Mouse (Mus musculus): ENCODE results near the gene Bri3bp.

Bri3bp gene

DNA sequence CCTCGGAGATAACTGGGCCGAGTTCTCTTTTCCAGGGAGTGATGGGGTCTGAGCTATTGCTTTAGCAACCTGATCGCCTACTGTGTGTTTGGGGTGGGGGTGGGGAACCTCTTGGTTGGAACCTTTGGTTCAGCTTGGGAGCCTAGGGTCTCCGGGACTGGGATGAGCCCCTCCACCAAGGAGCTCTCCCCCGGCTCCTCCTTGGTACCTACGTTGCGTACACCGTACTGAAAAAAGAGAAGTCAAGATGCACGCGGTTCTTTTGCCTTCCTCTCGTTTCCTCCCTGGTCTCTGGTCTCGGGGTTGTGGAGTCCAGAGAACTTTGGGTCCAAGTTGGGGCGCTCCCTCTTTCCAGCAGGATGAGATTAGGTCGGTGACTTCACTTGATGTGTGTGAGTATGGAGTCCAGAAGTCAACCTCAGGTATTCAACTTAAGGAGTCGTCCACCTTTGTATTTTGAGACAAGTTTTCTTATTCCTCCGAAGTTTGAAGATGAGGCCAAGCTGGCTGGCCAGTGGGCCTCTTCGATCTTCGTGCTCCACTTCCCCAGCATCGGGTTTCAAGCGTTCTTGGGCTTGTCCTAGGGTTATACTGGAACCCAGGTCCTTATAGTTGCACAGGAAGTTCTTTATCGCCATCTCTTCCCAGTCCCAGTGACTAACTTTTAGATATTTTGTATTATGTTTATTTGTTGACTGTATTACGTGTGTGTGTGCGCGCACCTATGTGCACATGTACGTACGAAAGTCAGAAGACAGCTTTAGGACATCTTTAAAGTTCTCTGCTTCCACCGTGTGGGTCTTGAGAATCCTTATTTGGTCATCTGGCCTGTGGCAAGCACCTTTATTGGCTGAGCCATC is 998 bp downstream of the Bri3bp start:
- peak overlapping the region; percentile 95 for H3K4me3 ChIP-seq (replicated peaks; ENCODE audit: low read length)
- TF ChIP-seq CTCF (conservative IDR thresholded peaks at IDR 0.05; ENCODE audit: low read length) (no peak), NANOG (IDR thresholded peaks at IDR 0.05; ENCODE audit: borderline replicate concordance, low read length) (no peak), POU5F1 (IDR thresholded peaks at IDR 0.05; ENCODE audit: borderline replicate concordance, low read length) (no peak)
- no peaks in the 10 kb centered on the region for H3K27me3 ChIP-seq (ENCODE audit: insufficient read depth, low read length)

DNA sequence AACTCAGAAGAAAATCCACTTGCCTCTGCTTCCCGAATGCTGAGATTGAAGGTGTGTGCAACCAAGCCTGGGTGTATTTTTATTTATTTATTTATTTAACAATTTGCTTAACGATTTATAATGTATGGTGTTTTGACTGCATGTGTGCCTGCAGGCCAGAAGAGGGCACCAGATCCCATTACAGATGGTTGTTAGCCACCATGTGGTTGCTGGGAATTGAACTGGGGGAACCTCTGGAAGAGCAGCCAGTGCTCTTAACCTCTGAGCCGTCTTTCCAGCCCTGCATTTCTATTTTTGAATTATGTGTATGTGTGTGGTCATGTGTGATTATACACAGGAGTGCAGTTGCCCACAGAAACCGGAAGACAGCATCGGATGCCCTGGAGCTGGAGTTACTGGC is 2.0 kb downstream of the Bri3bp start:
- Histone ChIP-seq H3K4me1 (replicated peaks; ENCODE audit: low read depth, low read length) (peaks cover 63% of the 10 kb centered on the region), H3K36me3 (ENCODE audit: insufficient read depth, low read length) (peaks cover 24% of the 10 kb centered on the region), H3K27me3 (ENCODE audit: insufficient read depth, low read length) (no peaks in the 10 kb centered on the region), H3K9me3 (ENCODE audit: low read length) (no peaks in the 10 kb centered on the region), H3K4me3 (replicated peaks; ENCODE audit: low read length) (peak overlapping the region; percentile 95)
- TF ChIP-seq NANOG (IDR thresholded peaks at IDR 0.05; ENCODE audit: borderline replicate concordance, low read length) (no peak), POU5F1 (IDR thresholded peaks at IDR 0.05; ENCODE audit: borderline replicate concordance, low read length) (no peak), CTCF (conservative IDR thresholded peaks at IDR 0.05; ENCODE audit: low read length) (peak; percentile 62)

More for the DNA sequence above, 998 bp downstream of the Bri3bp start:
- H3K36me3 ChIP-seq (ENCODE audit: insufficient read depth, low read length) = peaks cover 24% of the 10 kb centered on the region
- H3K4me1 ChIP-seq (replicated peaks; ENCODE audit: low read depth, low read length) = peaks cover 55% of the 10 kb centered on the region
- no peaks in the 10 kb centered on the region for H3K9me3 ChIP-seq (ENCODE audit: low read length)

DNA sequence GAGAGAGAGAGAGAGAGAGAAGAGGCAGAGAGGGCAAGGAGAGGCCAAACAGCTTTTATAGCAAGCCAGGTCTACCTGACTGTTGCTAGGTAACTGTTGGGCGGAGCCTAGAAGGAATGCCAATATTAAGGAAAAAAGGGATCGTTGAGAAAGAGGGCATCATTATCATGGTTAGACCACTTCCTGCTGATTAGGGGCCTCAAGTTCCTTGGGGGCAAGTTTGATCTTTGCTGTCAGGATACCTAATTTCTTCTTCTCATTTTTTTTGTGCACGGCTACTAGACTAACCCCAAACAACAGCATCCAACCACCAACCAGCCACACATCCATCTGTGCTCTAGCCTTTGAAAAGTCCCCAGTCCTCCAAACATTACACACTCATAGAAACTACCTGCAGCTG is 2.5 kb downstream of the Bri3bp start:
- H3K36me3 ChIP-seq (ENCODE audit: insufficient read depth, low read length) = peaks cover 28% of the 10 kb centered on the region
- H3K27me3 ChIP-seq (ENCODE audit: insufficient read depth, low read length) = no peaks in the 10 kb centered on the region
- peaks cover 69% of the 10 kb centered on the region for H3K4me1 ChIP-seq (replicated peaks; ENCODE audit: low read depth, low read length)
- no peaks in the 10 kb centered on the region for H3K9me3 ChIP-seq (ENCODE audit: low read length)
- TF ChIP-seq NANOG (IDR thresholded peaks at IDR 0.05; ENCODE audit: borderline replicate concordance, low read length) = no peak
- TF ChIP-seq CTCF (conservative IDR thresholded peaks at IDR 0.05; ENCODE audit: low read length) = no peak
- TF ChIP-seq POU5F1 (IDR thresholded peaks at IDR 0.05; ENCODE audit: borderline replicate concordance, low read length) = no peak
- 0 out of 2 replicates have a peak overlapping the region, but pooled peaks have one; percentile 40 for H3K4me3 ChIP-seq (replicated peaks; ENCODE audit: low read length)

DNA sequence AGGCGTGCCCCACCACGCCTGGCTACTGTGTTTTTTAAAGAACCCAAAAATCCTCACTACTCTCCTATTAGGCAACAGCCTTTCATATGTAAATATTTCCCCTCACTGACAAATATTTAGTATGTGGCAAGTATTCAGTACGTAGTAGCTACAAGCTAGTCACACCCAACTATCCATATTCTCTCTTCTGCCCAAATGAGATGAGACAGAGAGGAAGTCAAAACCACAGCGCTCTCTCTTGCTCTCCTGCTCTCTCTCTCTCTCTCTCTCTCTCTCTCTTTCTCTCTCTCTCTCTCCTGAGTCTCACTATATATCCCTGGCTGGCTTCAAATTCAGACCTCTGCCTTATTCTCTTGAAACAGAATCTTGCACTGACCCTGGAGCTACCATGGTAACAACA is 3.2 kb downstream of the Bri3bp start:
- Histone ChIP-seq H3K36me3 (ENCODE audit: insufficient read depth, low read length) (peaks cover 34% of the 10 kb centered on the region), H3K27me3 (ENCODE audit: insufficient read depth, low read length) (no peaks in the 10 kb centered on the region), H3K9me3 (ENCODE audit: low read length) (no peaks in the 10 kb centered on the region), H3K4me3 (replicated peaks; ENCODE audit: low read length) (no peak overlapping the region), H3K4me1 (replicated peaks; ENCODE audit: low read depth, low read length) (peaks cover 75% of the 10 kb centered on the region)
- no peak for TF ChIP-seq NANOG (IDR thresholded peaks at IDR 0.05; ENCODE audit: borderline replicate concordance, low read length)
- no peak for TF ChIP-seq POU5F1 (IDR thresholded peaks at IDR 0.05; ENCODE audit: borderline replicate concordance, low read length)
- TF ChIP-seq CTCF (conservative IDR thresholded peaks at IDR 0.05; ENCODE audit: low read length) = no peak

- no peak overlapping the region for H3K4me3 ChIP-seq (replicated peaks; ENCODE audit: low read length)
- H3K36me3 ChIP-seq (ENCODE audit: insufficient read depth, low read length) = peaks cover 46% of the 10 kb centered on the region
- H3K4me1 ChIP-seq (replicated peaks; ENCODE audit: low read depth, low read length) = peaks cover 78% of the 10 kb centered on the region
- no peaks in the 10 kb centered on the region for H3K9me3 ChIP-seq (ENCODE audit: low read length)
- H3K27me3 ChIP-seq (ENCODE audit: insufficient read depth, low read length) = no peaks in the 10 kb centered on the region
- no peak for TF ChIP-seq POU5F1 (IDR thresholded peaks at IDR 0.05; ENCODE audit: borderline replicate concordance, low read length)
- no peak for TF ChIP-seq NANOG (IDR thresholded peaks at IDR 0.05; ENCODE audit: borderline replicate concordance, low read length)
- TF ChIP-seq CTCF (conservative IDR thresholded peaks at IDR 0.05; ENCODE audit: low read length) = no peak
Observed at GRCm38 (mm10) chr5:125446344-125446743, 5.0 kb downstream of the Bri3bp start.

DNA sequence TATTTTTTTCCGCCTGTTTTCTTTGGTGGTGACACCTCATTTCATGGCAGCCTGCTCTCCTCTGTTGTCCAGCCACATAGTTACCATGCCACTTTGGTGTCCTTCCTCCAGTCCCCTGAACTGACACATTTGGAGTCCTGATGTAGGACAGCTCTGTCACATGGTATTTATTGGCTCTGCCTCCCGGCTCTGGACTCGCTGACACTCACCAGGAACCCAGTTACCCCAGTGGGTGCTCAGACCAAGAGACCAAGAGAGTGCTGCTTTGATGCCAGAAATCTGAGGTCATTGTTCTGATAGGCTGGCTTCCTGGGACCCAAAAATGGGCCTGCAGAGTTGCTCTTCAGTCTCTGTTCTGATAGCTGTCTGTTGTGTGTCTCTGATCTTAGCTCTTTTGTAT is 6.7 kb downstream of the Bri3bp start:
- peaks cover 63% of the 10 kb centered on the region for H3K36me3 ChIP-seq (ENCODE audit: insufficient read depth, low read length)
- H3K9me3 ChIP-seq (ENCODE audit: low read length) = no peaks in the 10 kb centered on the region
- no peaks in the 10 kb centered on the region for H3K27me3 ChIP-seq (ENCODE audit: insufficient read depth, low read length)
- TF ChIP-seq POU5F1 (IDR thresholded peaks at IDR 0.05; ENCODE audit: borderline replicate concordance, low read length) (no peak), CTCF (conservative IDR thresholded peaks at IDR 0.05; ENCODE audit: low read length) (no peak)
- H3K4me1 ChIP-seq (replicated peaks; ENCODE audit: low read depth, low read length) = peaks cover 75% of the 10 kb centered on the region
- no peak overlapping the region for H3K4me3 ChIP-seq (replicated peaks; ENCODE audit: low read length)

DNA sequence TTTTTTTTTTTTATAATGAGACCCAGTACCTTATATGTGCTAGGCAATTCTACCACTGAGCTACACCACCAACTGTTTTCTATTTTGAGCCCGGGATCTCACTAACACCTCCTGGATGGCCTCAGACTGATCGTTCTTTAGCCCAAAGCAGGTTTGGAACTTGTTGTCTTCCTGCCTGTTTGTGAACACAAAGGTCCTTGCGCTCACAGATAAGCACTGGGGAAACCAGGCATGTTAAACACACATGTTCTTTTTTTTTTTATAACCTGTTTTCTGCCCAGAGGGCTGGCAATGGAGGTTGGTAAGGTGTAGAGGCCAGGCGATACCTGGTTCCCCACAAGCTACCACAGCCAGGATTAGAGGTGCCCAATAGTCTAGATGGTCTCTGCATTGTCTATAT is 7.3 kb downstream of the Bri3bp start:
- no peak overlapping the region for H3K4me3 ChIP-seq (replicated peaks; ENCODE audit: low read length)
- no peaks in the 10 kb centered on the region for H3K27me3 ChIP-seq (ENCODE audit: insufficient read depth, low read length)
- peaks cover 70% of the 10 kb centered on the region for H3K4me1 ChIP-seq (replicated peaks; ENCODE audit: low read depth, low read length)
- H3K9me3 ChIP-seq (ENCODE audit: low read length) = no peaks in the 10 kb centered on the region
- H3K36me3 ChIP-seq (ENCODE audit: insufficient read depth, low read length) = peaks cover 66% of the 10 kb centered on the region
- no peak for TF ChIP-seq POU5F1 (IDR thresholded peaks at IDR 0.05; ENCODE audit: borderline replicate concordance, low read length)
- no peak for TF ChIP-seq NANOG (IDR thresholded peaks at IDR 0.05; ENCODE audit: borderline replicate concordance, low read length)

DNA sequence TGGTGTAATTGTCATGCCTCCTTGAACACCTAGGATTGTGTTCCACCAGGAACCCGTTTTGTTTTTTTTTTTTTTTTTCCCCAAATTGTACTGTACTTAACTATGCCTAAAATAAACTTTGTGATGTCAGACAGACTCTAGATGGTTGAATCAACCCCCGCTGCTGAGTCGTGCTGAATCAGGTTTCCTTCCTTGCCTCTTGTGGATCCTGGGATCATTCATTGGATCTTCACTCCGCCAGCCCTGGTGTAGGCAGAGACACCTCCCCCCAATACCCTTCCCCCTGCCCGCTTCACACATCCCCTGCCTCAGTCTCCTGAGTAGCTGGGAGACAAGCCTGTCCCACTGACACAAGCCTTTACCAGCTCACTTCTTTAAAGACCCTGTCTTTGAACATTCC is 7.9 kb downstream of the Bri3bp start:
- Histone ChIP-seq H3K4me1 (replicated peaks; ENCODE audit: low read depth, low read length) (peaks cover 68% of the 10 kb centered on the region), H3K27me3 (ENCODE audit: insufficient read depth, low read length) (no peaks in the 10 kb centered on the region), H3K9me3 (ENCODE audit: low read length) (no peaks in the 10 kb centered on the region), H3K36me3 (ENCODE audit: insufficient read depth, low read length) (peaks cover 71% of the 10 kb centered on the region), H3K4me3 (replicated peaks; ENCODE audit: low read length) (no peak overlapping the region)
- TF ChIP-seq POU5F1 (IDR thresholded peaks at IDR 0.05; ENCODE audit: borderline replicate concordance, low read length) = no peak
- no peak for TF ChIP-seq NANOG (IDR thresholded peaks at IDR 0.05; ENCODE audit: borderline replicate concordance, low read length)
- TF ChIP-seq CTCF (conservative IDR thresholded peaks at IDR 0.05; ENCODE audit: low read length) = no peak

DNA sequence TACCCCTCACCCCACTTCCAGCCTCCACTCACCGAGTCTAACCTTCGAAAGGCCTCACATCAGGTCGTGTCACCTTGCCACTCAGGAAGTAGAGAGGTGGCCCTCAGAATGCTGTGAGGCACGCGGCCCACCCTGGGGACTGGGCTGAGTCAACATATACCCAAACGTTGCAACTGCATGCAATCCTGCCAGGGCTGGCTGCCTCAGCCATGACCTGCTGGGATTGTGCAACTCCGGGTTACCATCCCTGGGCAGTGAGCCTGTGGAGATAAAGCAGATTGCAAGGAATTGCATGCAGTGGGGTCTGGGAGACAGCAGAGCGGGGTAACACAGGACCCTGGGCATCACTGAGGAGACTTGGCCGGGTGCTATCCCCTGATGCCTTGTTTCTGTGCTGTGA is 11.2 kb downstream of the Bri3bp start:
- no peaks in the 10 kb centered on the region for H3K9me3 ChIP-seq (ENCODE audit: low read length)
- H3K36me3 ChIP-seq (ENCODE audit: insufficient read depth, low read length) = peaks cover 76% of the 10 kb centered on the region
- H3K27me3 ChIP-seq (ENCODE audit: insufficient read depth, low read length) = no peaks in the 10 kb centered on the region
- H3K4me3 ChIP-seq (replicated peaks; ENCODE audit: low read length) = no peak overlapping the region
- TF ChIP-seq POU5F1 (IDR thresholded peaks at IDR 0.05; ENCODE audit: borderline replicate concordance, low read length) (no peak), CTCF (conservative IDR thresholded peaks at IDR 0.05; ENCODE audit: low read length) (no peak), NANOG (IDR thresholded peaks at IDR 0.05; ENCODE audit: borderline replicate concordance, low read length) (no peak)
- H3K4me1 ChIP-seq (replicated peaks; ENCODE audit: low read depth, low read length) = peaks cover 57% of the 10 kb centered on the region
